Mouse (Mus musculus) thymus, adult 2 months (tissue): Measurements from ENCODE around the gene Prkca. TPM values are rescaled to one million over a fixed set of nuclear protein-coding genes. Genes with fewer than 3 reads are reported as not detected.
A peak's percentile ranks its signal among the peaks of the same experiment; 100 is the strongest.

ENCODE experiments used
- DNase-seq: peaks from one replicate; pipeline ENCODE4 v3.0.0; 2021
- H3K27ac ChIP-seq: fragments of 200-500 bp; 2 replicates; pipeline ENCODE4 v1.5.1; 2012; ENCODE audit warnings: low read length, control low read depth; ENCODE audit not compliant: control insufficient read depth, insufficient read depth
- H3K27me3 ChIP-seq: fragments of 200-500 bp; 2 replicates; pipeline ENCODE4 v1.6.1; 2012; ENCODE audit warnings: mild to moderate bottlenecking, low read length, moderate library complexity, mixed read lengths; ENCODE audit not compliant: control insufficient read depth, insufficient read depth
- H3K36me3 ChIP-seq: fragments of 200-500 bp; 2 replicates; pipeline ENCODE4 v1.6.1; 2012; ENCODE audit warnings: mild to moderate bottlenecking, low read length, moderate library complexity; ENCODE audit not compliant: control insufficient read depth, insufficient read depth
- H3K4me1 ChIP-seq: fragments of 200-500 bp; replicated peaks from 2 replicates; pipeline ENCODE4 v1.6.1; 2012; ENCODE audit warnings: low read length; ENCODE audit not compliant: control insufficient read depth, insufficient read depth
- H3K4me3 ChIP-seq: fragments of 200-500 bp; 2 replicates; pipeline ENCODE4 v1.5.1; 2012; ENCODE audit warnings: mild to moderate bottlenecking, low read length, control low read depth, moderate library complexity; ENCODE audit not compliant: control insufficient read depth, insufficient read depth
- CTCF ChIP-seq: fragments of 200-500 bp; IDR thresholded peaks from 2 replicates; pipeline ENCODE4 v1.5.1; 2012; ENCODE audit warnings: mild to moderate bottlenecking, control low read depth, low read length, moderate library complexity, borderline replicate concordance; ENCODE audit not compliant: control insufficient read depth, poor library complexity, insufficient read depth; ENCODE audit errors: extremely low read depth
- POLR2A ChIP-seq: fragments of 200-500 bp; IDR thresholded peaks from 2 replicates; pipeline ENCODE4 v1.6.1; 2012; ENCODE audit warnings: mild to moderate bottlenecking, low read length, control low read depth, moderate library complexity; ENCODE audit not compliant: control insufficient read depth, poor library complexity, insufficient read depth; ENCODE audit errors: extremely low read depth
- WGBS: fragments of 180-500 bp; shearing (Covaris S2); methylation state at CpG from one replicate; pipeline ENCODE4 v1.1.7; 2018; 5-methylcytosine and 5-hydroxymethylcytosine counted together
- polyA plus RNA-seq: library from polyadenylated mRNA; depleted of rRNA; stranded (reverse); fragments of >200 nt; gene quantifications from 2 replicates; pipeline ENCODE4 v1.2.3, GENCODE M21; 2012

Prkca gene
- polyA plus RNA-seq, 1 experiment = 11.0 TPM

DNA sequence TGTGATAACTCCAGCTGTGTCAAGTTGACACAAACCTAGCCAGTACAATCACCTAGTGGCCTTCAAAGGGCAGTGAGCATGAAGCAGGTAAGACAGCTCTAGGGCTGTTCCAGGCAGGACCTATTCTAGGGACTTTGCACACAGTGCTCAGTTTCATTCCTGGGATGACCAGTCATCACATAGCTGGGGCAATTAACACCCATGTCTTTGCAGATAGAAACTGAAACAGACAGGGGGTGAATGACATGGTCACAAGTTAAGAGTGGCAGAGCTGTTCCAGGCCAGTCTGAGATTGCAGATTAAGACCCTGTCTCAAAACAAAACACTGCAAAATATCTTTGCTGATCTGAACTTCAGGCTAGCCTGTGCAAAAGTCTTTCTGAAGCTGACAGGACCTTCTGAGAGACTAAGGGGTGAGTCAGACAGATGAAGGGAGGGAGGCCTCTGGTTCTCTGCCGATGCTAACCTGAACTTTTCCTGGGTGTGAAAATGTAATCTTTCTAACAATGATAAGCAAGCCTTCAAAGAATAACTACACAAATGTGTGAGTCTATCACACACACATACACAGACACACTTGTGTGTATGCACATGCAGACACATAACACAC, 60.8 kb downstream of the Prkca start:
- Histone ChIP-seq H3K27ac (no peak overlapping the region), H3K36me3 (no peaks in the 10 kb centered on the region), H3K27me3 (no peaks in the 10 kb centered on the region), H3K4me3 (no peak overlapping the region), H3K4me1 (no peaks in the 10 kb centered on the region; the same call in 1 of the 2 replicates)
- TF ChIP-seq CTCF (no peak), POLR2A (no peak)
- WGBS = 85% methylated on average over 1 of the region's 1 CpGs
- no peak for DNase-seq

- 100% methylated on average over 1 of the region's 1 CpGs for WGBS
- no peak overlapping the region for H3K4me3 ChIP-seq
- DNase-seq = no peak
- H3K27ac ChIP-seq = no peak overlapping the region
- no peak for TF ChIP-seq CTCF
- TF ChIP-seq POLR2A = no peak
- H3K4me1 ChIP-seq = peaks cover 5% of the 10 kb centered on the region
- no peaks in the 10 kb centered on the region for H3K36me3 ChIP-seq
- H3K27me3 ChIP-seq = no peaks in the 10 kb centered on the region
Observed at GRCm38 (mm10) chr11:108279748-108280373, 63.9 kb downstream of the Prkca start.

GRCm38 (mm10) chr11:108277096-108277495, 66.6 kb downstream of the Prkca start:
- H3K36me3 ChIP-seq = no peaks in the 10 kb centered on the region
- TF ChIP-seq CTCF (no peak), POLR2A (no peak)
- no peak for DNase-seq
- H3K27me3 ChIP-seq = no peaks in the 10 kb centered on the region
- H3K4me1 ChIP-seq = peaks cover 22% of the 10 kb centered on the region
- no peak overlapping the region for H3K27ac ChIP-seq
- 70% methylated on average over 8 of the region's 8 CpGs for WGBS
- H3K4me3 ChIP-seq = no peak overlapping the region

DNA sequence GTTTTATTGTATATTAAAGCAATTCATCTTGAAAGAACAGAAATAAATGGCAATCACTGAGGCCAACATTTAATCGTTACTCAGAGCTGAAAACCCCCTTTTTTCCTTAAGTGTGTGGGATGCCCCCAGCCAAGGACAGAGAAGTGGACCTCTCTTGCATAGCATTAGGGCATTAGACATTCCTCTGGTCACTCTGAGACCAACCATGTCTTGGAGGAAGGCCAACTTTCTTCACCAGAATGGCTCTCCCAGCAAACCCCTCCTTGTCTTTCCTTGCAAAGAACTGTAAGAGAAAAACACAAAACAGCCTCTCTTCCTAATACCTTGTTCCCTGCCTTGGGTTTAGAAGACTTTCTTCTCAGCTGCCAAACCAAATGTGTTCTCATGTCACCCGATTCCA, 67.6 kb downstream of the Prkca start:
- no peak for DNase-seq
- Histone ChIP-seq H3K27ac (no peak overlapping the region), H3K36me3 (no peaks in the 10 kb centered on the region), H3K27me3 (no peaks in the 10 kb centered on the region), H3K4me1 (peaks cover 31% of the 10 kb centered on the region), H3K4me3 (no peak overlapping the region)
- no peak for TF ChIP-seq CTCF
- TF ChIP-seq POLR2A = no peak
- 91% methylated on average over 2 of the region's 2 CpGs for WGBS

DNA sequence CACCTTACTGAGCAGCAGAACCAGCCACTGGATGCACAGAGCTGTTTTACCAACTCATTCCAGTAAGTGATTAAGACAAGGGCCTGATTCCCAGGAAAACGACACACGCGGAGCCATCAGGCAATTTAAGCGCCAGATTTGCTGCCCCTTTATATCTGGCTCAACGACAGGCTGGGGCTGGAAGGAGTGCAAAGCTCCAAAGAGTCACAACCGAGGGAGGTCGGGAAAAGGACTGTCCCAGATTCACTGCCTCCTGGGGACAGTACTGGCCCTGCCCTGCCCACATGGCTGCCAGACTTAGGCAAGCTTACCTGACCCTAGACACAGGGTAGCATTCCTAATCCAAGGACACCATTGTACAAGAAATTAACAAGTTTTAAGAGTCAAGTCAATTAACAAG, 69.7 kb downstream of the Prkca start:
- Histone ChIP-seq H3K36me3 (no peaks in the 10 kb centered on the region), H3K27ac (peak overlapping the region; percentile 79; the same call in 1 of the 2 replicates), H3K4me3 (no peak overlapping the region), H3K4me1 (peaks cover 33% of the 10 kb centered on the region), H3K27me3 (no peaks in the 10 kb centered on the region)
- WGBS = 94% methylated on average over 7 of the region's 7 CpGs
- TF ChIP-seq CTCF (no peak), POLR2A (no peak)
- DNase-seq = no peak

DNA sequence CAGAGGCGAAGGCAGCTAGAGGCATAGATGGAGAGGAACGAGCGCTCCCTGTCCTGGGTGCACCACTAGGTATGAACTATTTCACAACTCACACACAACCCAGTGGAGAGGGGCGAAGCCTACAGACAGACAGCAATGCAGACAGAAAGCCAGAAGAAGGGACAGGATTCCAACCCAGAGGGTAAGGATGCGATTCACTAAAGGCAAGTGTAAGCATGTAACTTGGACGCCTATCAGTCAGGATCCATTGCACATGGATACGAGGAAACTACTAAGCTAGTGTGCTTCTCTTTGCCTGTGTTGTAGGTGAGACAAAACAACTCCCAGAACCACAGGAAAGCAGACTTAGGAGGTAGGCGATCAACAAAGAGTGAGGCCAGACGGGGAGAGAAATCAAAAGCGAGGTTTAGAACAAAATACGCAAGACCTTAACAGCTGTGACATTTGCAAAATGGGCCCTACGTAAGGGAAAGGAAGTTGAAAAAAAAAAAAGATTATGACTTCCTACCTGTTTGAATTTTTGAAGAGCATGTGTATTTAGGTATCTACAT, 70.2 kb downstream of the Prkca start:
- TF ChIP-seq CTCF (no peak), POLR2A (no peak)
- H3K36me3 ChIP-seq = no peaks in the 10 kb centered on the region
- WGBS = 35% methylated on average over 12 of the region's 12 CpGs
- no peaks in the 10 kb centered on the region for H3K27me3 ChIP-seq
- DNase-seq = peak; percentile 25
- peak overlapping the region; percentile 90 for H3K27ac ChIP-seq
- no peak overlapping the region for H3K4me3 ChIP-seq
- peaks cover 36% of the 10 kb centered on the region for H3K4me1 ChIP-seq
